Mouse (Mus musculus): ENCODE results near the gene Nfkb1. TPM values are rescaled to one million over a fixed set of nuclear protein-coding genes. Genes with fewer than 3 reads are reported as not detected.

The Nfkb1 gene
- total and polyA plus RNA-seq, 2 experiments from 2014 or later: 4.2 to 26.2 TPM

DNA sequence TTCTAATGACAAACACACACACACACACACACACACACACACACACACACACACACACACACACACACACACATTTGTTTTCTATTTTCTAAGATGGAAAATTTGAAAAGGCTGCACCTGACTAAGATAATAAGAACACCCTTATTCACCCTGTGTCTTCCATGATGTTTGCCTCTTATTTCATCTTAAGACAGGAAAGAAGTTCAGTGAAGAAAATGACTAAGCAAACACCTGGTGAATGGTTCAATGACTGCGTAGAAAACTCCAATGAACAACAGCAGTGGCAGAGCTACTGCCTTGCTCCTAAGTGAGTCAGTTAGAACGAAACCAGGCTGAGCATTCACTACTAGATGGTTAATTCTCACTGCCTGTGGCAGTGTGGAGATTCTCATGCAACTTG, 30.8 kb upstream of the Nfkb1 start:
- Histone ChIP-seq H3K9me3 (ENCODE audit: low read length) (no peaks in the 10 kb centered on the region), H3K4me3 (ENCODE audit: low read depth, low read length) (no peak overlapping the region), H3K4me1 (ENCODE audit: insufficient read depth, low read length) (no peaks in the 10 kb centered on the region), H3K27me3 (ENCODE audit: insufficient read depth, low read length) (no peaks in the 10 kb centered on the region), H3K9ac (replicated peaks; ENCODE audit: low read length, poor library complexity, severe bottlenecking) (no peak overlapping the region), H3K4me2 (ENCODE audit: low read depth, low read length, poor library complexity, severe bottlenecking) (no peak overlapping the region), H3K36me3 (ENCODE audit: insufficient read depth, low read length) (no peaks in the 10 kb centered on the region), H3K27ac (ENCODE audit: low read depth, low read length) (no peak overlapping the region)
- TF ChIP-seq CTCF (IDR thresholded peaks at IDR 0.05): no peak
- DNase-seq (ENCODE audit: low spot score) (no peak), ATAC-seq (ENCODE audit: low FRiP score) (no peak)
- WGBS: 91% methylated on average over 2 of the region's 2 CpGs

DNA sequence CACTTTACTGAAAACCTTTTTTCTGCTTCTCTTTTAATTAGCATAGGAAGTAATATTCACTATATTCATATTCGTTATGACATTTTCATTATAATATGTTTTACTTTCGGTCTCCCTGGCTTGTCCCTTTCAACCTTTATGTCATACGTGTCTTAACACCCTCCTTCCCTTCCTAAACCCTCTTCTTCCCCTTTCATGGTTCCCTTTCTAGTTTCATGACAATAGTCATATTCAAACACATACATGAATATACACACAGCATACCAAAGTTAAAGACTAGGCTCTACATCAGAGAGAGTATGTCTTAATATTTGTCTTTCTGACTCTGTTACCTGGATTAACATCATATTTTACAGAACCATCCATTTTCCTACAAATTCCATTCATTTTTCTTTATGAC, 28.6 kb upstream of the Nfkb1 start:
- TF ChIP-seq CTCF (IDR thresholded peaks at IDR 0.05): no peak
- Histone ChIP-seq H3K9ac (replicated peaks; ENCODE audit: low read length, poor library complexity, severe bottlenecking) (no peak overlapping the region), H3K27ac (ENCODE audit: low read depth, low read length) (no peak overlapping the region), H3K9me3 (ENCODE audit: low read length) (no peaks in the 10 kb centered on the region), H3K4me2 (ENCODE audit: low read depth, low read length, poor library complexity, severe bottlenecking) (no peak overlapping the region), H3K4me1 (ENCODE audit: insufficient read depth, low read length) (no peaks in the 10 kb centered on the region), H3K36me3 (ENCODE audit: insufficient read depth, low read length) (no peaks in the 10 kb centered on the region), H3K4me3 (ENCODE audit: low read depth, low read length) (no peak overlapping the region), H3K27me3 (ENCODE audit: insufficient read depth, low read length) (no peaks in the 10 kb centered on the region)
- WGBS: 94% methylated on average over 3 of the region's 3 CpGs
- ATAC-seq (ENCODE audit: low FRiP score): no peak
- no peak for DNase-seq (ENCODE audit: low spot score)

DNA sequence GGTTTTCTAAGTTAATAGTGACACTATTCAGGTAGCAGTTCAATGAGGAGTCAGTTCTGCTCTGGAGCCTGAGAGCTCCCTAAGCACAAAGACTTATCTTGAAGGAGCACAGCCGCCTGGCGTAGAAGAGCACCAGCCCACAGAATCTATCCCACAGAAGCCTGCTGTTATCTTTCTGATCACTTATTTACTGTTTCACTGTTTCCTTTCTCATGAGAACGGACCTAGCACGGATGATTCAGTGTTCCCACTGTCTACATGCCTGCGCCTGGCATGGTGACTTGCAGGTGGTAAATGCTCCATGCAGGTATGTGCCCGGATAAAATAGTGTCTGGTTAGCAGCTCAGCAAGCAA, 27.8 kb upstream of the Nfkb1 start:
- H3K9me3 ChIP-seq (ENCODE audit: low read length): no peaks in the 10 kb centered on the region
- no peaks in the 10 kb centered on the region for H3K4me1 ChIP-seq (ENCODE audit: insufficient read depth, low read length)
- H3K36me3 ChIP-seq (ENCODE audit: insufficient read depth, low read length): no peaks in the 10 kb centered on the region
- no peak for TF ChIP-seq CTCF (IDR thresholded peaks at IDR 0.05)
- WGBS: 86% methylated on average over 6 of the region's 6 CpGs
- H3K4me2 ChIP-seq (ENCODE audit: low read depth, low read length, poor library complexity, severe bottlenecking): no peak overlapping the region
- ATAC-seq (ENCODE audit: low FRiP score): no peak
- no peak overlapping the region for H3K27ac ChIP-seq (ENCODE audit: low read depth, low read length)
- no peak overlapping the region for H3K9ac ChIP-seq (replicated peaks; ENCODE audit: low read length, poor library complexity, severe bottlenecking)
- no peak overlapping the region for H3K4me3 ChIP-seq (ENCODE audit: low read depth, low read length)
- no peaks in the 10 kb centered on the region for H3K27me3 ChIP-seq (ENCODE audit: insufficient read depth, low read length)
- DNase-seq (ENCODE audit: low spot score): no peak

DNA sequence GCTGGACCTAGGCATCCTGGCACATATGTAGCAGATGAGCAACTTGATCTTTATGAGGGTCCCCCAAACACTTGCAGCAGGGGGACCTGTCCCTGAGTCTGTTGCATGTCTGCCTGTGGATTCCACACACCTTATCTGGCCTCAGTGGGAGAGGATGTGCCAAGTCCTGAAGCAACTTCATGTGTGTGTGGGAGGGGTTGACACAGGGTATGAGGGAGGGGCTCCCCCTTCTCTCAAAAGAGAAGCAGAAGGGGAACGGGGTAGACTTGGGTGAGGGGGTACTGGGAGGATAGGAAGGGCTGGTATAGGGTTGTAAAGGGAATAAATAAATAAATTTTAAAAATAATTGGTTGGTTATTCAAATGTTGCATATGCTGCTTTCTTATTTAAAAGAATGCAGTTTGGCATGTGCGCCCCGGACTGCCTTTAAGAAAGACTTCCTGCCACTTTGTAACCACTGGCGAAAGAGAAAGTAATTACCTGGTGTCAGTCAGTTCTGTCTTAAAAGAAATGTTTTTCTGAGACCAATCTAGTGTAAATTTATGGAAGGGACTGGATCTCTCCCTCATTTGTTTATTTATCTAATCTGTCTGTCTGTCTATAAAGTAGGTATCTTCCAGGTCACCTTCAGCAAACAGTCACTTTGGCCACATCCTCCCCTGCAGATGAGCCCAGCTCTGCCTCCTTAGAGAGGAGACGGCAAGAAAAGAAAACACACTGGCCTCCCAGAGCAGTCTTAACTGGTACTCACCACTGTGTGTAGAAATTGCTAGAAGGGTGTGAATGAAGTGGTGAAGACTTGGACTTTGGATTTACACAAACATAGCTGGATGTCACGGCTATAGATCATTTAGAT, 27.2 kb upstream of the Nfkb1 start:
- 77% methylated on average over 6 of the region's 6 CpGs for WGBS
- Histone ChIP-seq H3K27me3 (ENCODE audit: insufficient read depth, low read length) (no peaks in the 10 kb centered on the region), H3K4me2 (ENCODE audit: low read depth, low read length, poor library complexity, severe bottlenecking) (no peak overlapping the region), H3K9ac (replicated peaks; ENCODE audit: low read length, poor library complexity, severe bottlenecking) (no peak overlapping the region), H3K27ac (ENCODE audit: low read depth, low read length) (no peak overlapping the region), H3K36me3 (ENCODE audit: insufficient read depth, low read length) (no peaks in the 10 kb centered on the region), H3K9me3 (ENCODE audit: low read length) (no peaks in the 10 kb centered on the region), H3K4me1 (ENCODE audit: insufficient read depth, low read length) (no peaks in the 10 kb centered on the region), H3K4me3 (ENCODE audit: low read depth, low read length) (no peak overlapping the region)
- DNase-seq (ENCODE audit: low spot score): no peak
- TF ChIP-seq CTCF (IDR thresholded peaks at IDR 0.05): no peak
- ATAC-seq (ENCODE audit: low FRiP score): no peak

DNA sequence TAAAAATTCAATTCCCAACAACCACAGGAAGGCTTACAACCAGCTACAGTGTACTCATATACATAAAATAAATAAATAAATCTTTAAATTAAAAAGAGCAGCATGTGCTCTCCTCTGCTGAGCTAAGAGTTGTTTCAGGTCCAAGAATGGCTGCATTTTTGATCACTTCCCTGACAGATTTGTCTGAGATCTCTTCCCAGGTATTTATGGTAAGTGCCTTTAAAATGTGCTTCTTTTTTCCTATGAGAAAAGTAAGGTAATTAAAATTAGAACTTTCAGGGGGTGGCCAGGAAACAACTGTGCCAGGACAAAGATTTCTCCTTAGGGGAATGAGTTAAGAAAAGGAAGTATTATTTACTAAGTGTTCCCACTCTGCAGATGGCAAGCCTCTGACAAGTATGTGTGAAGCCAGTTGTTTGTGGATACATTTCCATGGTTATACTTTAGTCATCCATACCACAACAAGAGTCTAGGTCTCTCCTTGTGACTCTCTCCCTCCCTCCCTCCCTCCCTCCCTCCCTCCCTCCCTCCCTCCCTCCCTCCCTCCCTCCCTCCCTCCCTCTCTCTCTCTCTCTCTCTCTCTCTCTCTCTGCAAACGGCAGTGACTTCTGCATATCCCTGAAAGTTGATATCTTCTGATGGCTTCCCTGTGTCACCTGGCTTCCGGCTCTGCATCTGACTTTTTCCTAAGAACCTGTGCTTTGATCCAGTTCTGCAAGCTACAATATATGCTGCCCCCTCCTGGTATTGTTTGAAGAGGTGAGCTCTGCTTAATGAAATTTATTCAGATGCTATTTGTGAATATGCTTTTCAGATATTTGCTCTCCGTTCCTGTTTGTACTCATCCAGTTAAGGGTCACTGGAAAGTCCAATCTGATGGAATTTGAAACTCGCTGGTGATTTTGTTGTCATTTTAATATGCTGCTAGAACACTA, 21.9 kb upstream of the Nfkb1 start:
- DNase-seq (ENCODE audit: low spot score): peak; percentile 75
- H3K4me2 ChIP-seq (ENCODE audit: low read depth, low read length, poor library complexity, severe bottlenecking): no peak overlapping the region
- no peak overlapping the region for H3K4me3 ChIP-seq (ENCODE audit: low read depth, low read length)
- H3K27me3 ChIP-seq (ENCODE audit: insufficient read depth, low read length): no peaks in the 10 kb centered on the region
- WGBS: 34% methylated on average over 3 of the region's 4 CpGs
- H3K36me3 ChIP-seq (ENCODE audit: insufficient read depth, low read length): no peaks in the 10 kb centered on the region
- H3K4me1 ChIP-seq (ENCODE audit: insufficient read depth, low read length): no peaks in the 10 kb centered on the region
- H3K9me3 ChIP-seq (ENCODE audit: low read length): no peaks in the 10 kb centered on the region
- no peak overlapping the region for H3K9ac ChIP-seq (replicated peaks; ENCODE audit: low read length, poor library complexity, severe bottlenecking)
- peak; percentile 72 for TF ChIP-seq CTCF (IDR thresholded peaks at IDR 0.05)
- no peak overlapping the region for H3K27ac ChIP-seq (ENCODE audit: low read depth, low read length)
- no peak for ATAC-seq (ENCODE audit: low FRiP score)

DNA sequence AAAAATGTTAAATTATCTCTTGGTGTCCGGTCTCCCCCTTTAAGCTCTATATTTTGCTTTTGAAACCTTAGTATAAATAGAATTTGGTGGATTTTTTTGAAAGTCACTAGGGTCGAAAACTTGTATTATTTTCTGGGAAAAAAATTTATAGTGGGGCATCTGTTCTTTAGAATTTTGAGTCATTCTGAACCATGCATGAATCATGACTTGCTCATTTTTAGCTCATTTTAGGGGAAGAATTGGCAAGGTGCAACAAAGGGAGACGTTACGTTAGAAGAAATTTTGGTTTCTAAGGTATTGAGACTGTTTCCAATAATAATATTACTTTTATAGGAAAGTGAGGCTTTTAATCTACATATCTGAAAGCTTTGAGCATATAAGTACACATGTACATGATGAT, 20.3 kb upstream of the Nfkb1 start:
- H3K27me3 ChIP-seq (ENCODE audit: insufficient read depth, low read length): no peaks in the 10 kb centered on the region
- no peak overlapping the region for H3K9ac ChIP-seq (replicated peaks; ENCODE audit: low read length, poor library complexity, severe bottlenecking)
- no peak for ATAC-seq (ENCODE audit: low FRiP score)
- H3K4me1 ChIP-seq (ENCODE audit: insufficient read depth, low read length): no peaks in the 10 kb centered on the region
- no peak overlapping the region for H3K4me3 ChIP-seq (ENCODE audit: low read depth, low read length)
- WGBS: 94% methylated on average over 4 of the region's 4 CpGs
- no peak for TF ChIP-seq CTCF (IDR thresholded peaks at IDR 0.05)
- no peak overlapping the region for H3K4me2 ChIP-seq (ENCODE audit: low read depth, low read length, poor library complexity, severe bottlenecking)
- no peak overlapping the region for H3K27ac ChIP-seq (ENCODE audit: low read depth, low read length)
- no peaks in the 10 kb centered on the region for H3K9me3 ChIP-seq (ENCODE audit: low read length)
- no peaks in the 10 kb centered on the region for H3K36me3 ChIP-seq (ENCODE audit: insufficient read depth, low read length)
- no peak for DNase-seq (ENCODE audit: low spot score)
